Mouse (Mus musculus) cerebellum, postnatal 4 days (tissue): ENCODE data around the gene Usp46.

Source experiments
- DNase-seq, 2 experiments: peaks; one replicate each; pipeline ENCODE4 v3.0.0; 2022; ENCODE audit warnings: low spot score in 2 of 2, mixed read lengths in 1 of 2

The Usp46 gene

DNA sequence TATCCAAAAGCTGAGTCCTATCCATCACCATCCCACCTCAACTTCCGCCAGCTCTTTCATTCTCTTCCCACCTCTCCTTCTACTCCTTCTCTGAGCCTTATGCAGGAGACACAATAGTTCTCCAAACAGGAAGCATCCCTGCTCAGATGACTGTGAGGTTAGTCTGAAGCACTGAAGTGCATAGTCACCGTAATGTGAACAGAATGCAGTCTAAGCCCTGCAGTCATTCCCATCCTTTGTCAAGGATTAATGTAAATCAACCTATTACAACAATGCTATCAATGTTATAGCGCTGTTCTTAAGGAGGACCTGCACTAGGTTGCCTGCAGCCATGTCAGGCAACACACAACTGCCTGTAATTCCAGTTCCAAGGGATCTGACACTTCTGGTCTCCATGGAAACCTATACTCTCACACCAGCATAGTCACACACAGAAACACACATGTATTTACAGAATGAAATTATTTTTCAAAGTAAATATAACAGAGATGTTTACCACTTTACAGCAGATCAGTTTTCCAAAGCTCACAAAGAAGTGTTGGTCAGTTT lies 115.1 kb downstream of the Usp46 start:
- DNase-seq, result no peak

- DNase-seq, result no peak
Observed at GRCm38 (mm10) chr5:73951649-73952000, 116.6 kb downstream of the Usp46 start.

GRCm38 (mm10) chr5:73950809-73951648 lies 117.2 kb downstream of the Usp46 start:
- no peak for DNase-seq
